Comparison of ENCODE assay signal across 16 mouse cellular contexts in the genomic region with DNA sequence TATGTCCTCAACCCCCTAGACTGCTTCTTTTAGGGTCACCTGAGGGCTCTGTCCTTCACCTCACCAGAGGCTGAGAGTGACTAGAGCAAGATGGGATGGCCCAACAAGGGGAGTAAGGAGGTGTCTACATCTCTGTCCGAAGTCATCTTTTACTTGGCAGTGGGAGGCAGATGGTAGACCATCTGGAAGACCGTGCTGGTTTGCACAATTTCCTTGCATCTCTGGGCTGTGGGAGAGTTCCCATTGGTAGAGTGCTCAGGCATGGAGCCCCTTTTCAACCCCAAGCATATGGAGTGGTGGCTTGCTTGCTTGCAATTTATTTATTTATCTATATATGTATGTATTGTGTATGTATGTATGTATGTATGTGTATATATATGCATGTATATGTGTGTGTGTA.
DNase-seq lines count a peak whose midpoint lies in the region; ATAC-seq lines count a peak whose summit lies in the region.
"Had no signal": no experiment of that assay in that cellular context is flagged by ENCODE, and none has a peak within 500 bp of the region (broad histone marks: within the 10 kb centered on the region; RNA-seq: fewer than 3 reads in every experiment).

No protein-coding gene starts in this region.

- H3K4me2 ChIP-seq in forebrain, embryonic 14.5 days (ENCODE audit: low read length), result no peak overlapping the region
- H3K4me2 ChIP-seq in hindbrain, embryonic 15.5 days, result no peak overlapping the region
- H3K4me2 ChIP-seq in midbrain, embryonic 15.5 days, result 0 out of 2 replicates have a peak overlapping the region, but pooled peaks have one; percentile 26
- no peak overlapping the region for H3K4me2 ChIP-seq in heart, embryonic 12.5 days
- H3K4me2 ChIP-seq: embryonic facial prominence, embryonic 13.5 days; heart, embryonic 13.5 days had no signal

- no peak overlapping the region for H3K4me3 ChIP-seq in forebrain, embryonic 14.5 days (ENCODE audit: low read depth, low read length)
- no peak overlapping the region for H3K4me3 ChIP-seq in hindbrain, embryonic 15.5 days
- H3K4me3 ChIP-seq in midbrain, embryonic 15.5 days, result no peak overlapping the region
- H3K4me3 ChIP-seq in heart, embryonic 12.5 days, result no peak overlapping the region
- H3K4me3 ChIP-seq: embryonic facial prominence, embryonic 13.5 days; heart, embryonic 13.5 days had no signal

- H3K9ac ChIP-seq in forebrain, embryonic 14.5 days (ENCODE audit: low read length), result no peak overlapping the region
- no peak overlapping the region for H3K9ac ChIP-seq in hindbrain, embryonic 15.5 days
- no peak overlapping the region for H3K9ac ChIP-seq in midbrain, embryonic 15.5 days
- no peak overlapping the region for H3K9ac ChIP-seq in heart, embryonic 12.5 days
- H3K9ac ChIP-seq: embryonic facial prominence, embryonic 13.5 days; heart, embryonic 13.5 days; liver, embryonic 14.5 days had no signal

- H3K9me3 ChIP-seq in forebrain, embryonic 14.5 days (replicated peaks; ENCODE audit: control insufficient read depth, low read length), result no peaks in the 10 kb centered on the region
- H3K9me3 ChIP-seq in hindbrain, embryonic 15.5 days, result no peaks in the 10 kb centered on the region
- no peaks in the 10 kb centered on the region for H3K9me3 ChIP-seq in midbrain, embryonic 15.5 days
- no peaks in the 10 kb centered on the region for H3K9me3 ChIP-seq in heart, embryonic 12.5 days (replicated peaks)
- H3K9me3 ChIP-seq: embryonic facial prominence, embryonic 13.5 days; heart, embryonic 13.5 days had no signal

- WGBS in forebrain, embryonic 14.5 days, result 74% methylated on average over 2 of the region's 2 CpGs
- WGBS in hindbrain, embryonic 15.5 days, result 39% methylated on average over 2 of the region's 2 CpGs
- WGBS in midbrain, embryonic 15.5 days, result 41% methylated on average over 2 of the region's 2 CpGs
- WGBS in heart, embryonic 12.5 days, result 87% methylated on average over 2 of the region's 2 CpGs

- peak; percentile 31 to 42 for DNase-seq in cerebellum, postnatal 10 days
- DNase-seq in cerebellum, postnatal 25 days, result no peak
- DNase-seq in forebrain, embryonic 14.5 days (ENCODE audit: low spot score), result peak; percentile 67
- DNase-seq in lung, postnatal 4 days, result no peak
- DNase-seq: adrenal gland, postnatal 36 days; cerebellum, postnatal 36 days; heart, postnatal 4 days; kidney, adult 11 months; lung, postnatal 10 days had no signal

- no peaks in the 10 kb centered on the region for H3K36me3 ChIP-seq in forebrain, embryonic 14.5 days (ENCODE audit: control insufficient read depth, insufficient read depth, low read length)
- H3K36me3 ChIP-seq in hindbrain, embryonic 15.5 days, result no peaks in the 10 kb centered on the region
- H3K36me3 ChIP-seq in midbrain, embryonic 15.5 days (replicated peaks), result no peaks in the 10 kb centered on the region
- H3K36me3 ChIP-seq in heart, embryonic 12.5 days, result no peaks in the 10 kb centered on the region
- H3K36me3 ChIP-seq: heart, embryonic 13.5 days had no signal

- H3K27me3 ChIP-seq in forebrain, embryonic 14.5 days (replicated peaks; ENCODE audit: control insufficient read depth, insufficient read depth, low read length), result no peaks in the 10 kb centered on the region
- no peaks in the 10 kb centered on the region for H3K27me3 ChIP-seq in hindbrain, embryonic 15.5 days
- no peaks in the 10 kb centered on the region for H3K27me3 ChIP-seq in midbrain, embryonic 15.5 days (replicated peaks)
- no peaks in the 10 kb centered on the region for H3K27me3 ChIP-seq in heart, embryonic 12.5 days (replicated peaks)
- H3K27me3 ChIP-seq: embryonic facial prominence, embryonic 13.5 days; heart, embryonic 13.5 days had no signal

- H3K4me1 ChIP-seq in forebrain, embryonic 14.5 days (ENCODE audit: control insufficient read depth, insufficient read depth, low read length), result peaks cover 16% of the 10 kb centered on the region
- peaks cover 49% of the 10 kb centered on the region for H3K4me1 ChIP-seq in hindbrain, embryonic 15.5 days (replicated peaks)
- H3K4me1 ChIP-seq in midbrain, embryonic 15.5 days, result peaks cover 60% of the 10 kb centered on the region
- H3K4me1 ChIP-seq in heart, embryonic 12.5 days (replicated peaks), result peaks cover 26% of the 10 kb centered on the region

- H3K27ac ChIP-seq in forebrain, embryonic 14.5 days (ENCODE audit: low read depth, low read length), result peak overlapping the region; percentile 81; the same call in 1 of the 2 replicates
- H3K27ac ChIP-seq in hindbrain, embryonic 15.5 days (replicated peaks), result peak overlapping the region; percentile 76
- H3K27ac ChIP-seq in midbrain, embryonic 15.5 days, result peak overlapping the region; percentile 82
- H3K27ac ChIP-seq in heart, embryonic 12.5 days (ENCODE audit: poor library complexity, severe bottlenecking), result no peak overlapping the region
- H3K27ac ChIP-seq: embryonic facial prominence, embryonic 13.5 days; heart, embryonic 13.5 days; liver, embryonic 14.5 days had no signal

- ATAC-seq in forebrain, embryonic 14.5 days, result peak; percentile 54
- ATAC-seq in hindbrain, embryonic 15.5 days (ENCODE audit: low FRiP score, low read depth), result peak; percentile 63
- ATAC-seq in midbrain, embryonic 15.5 days (replicated peaks), result no peak
- no peak for ATAC-seq in heart, embryonic 12.5 days (ENCODE audit: insufficient number of reproducible peaks, low FRiP score)
- ATAC-seq in erythroblast, adult 5-6 weeks (replicated peaks; ENCODE audit: low FRiP score, poor library complexity, severe bottlenecking), result no peak

Comparison
In these comparisons a context has a peak if more than half of its experiments do, and no peak if none do; other contexts are left out.
1. DNase-seq: peak in cerebellum, postnatal 10 days (2 of 2) and forebrain, embryonic 14.5 days (single experiment); none in cerebellum, postnatal 25 days (0 of 2) and lung, postnatal 4 days (0 of 2).
2. ATAC-seq: peak in forebrain, embryonic 14.5 days (single experiment) and hindbrain, embryonic 15.5 days (single experiment); none in midbrain, embryonic 15.5 days (single experiment), heart, embryonic 12.5 days (single experiment) and erythroblast, adult 5-6 weeks (single experiment).